Mouse (Mus musculus) liver, embryonic 13.5 days (tissue): ENCODE results near the gene Ssx2ip. TPM values are rescaled to one million over a fixed set of nuclear protein-coding genes. Genes with fewer than 3 reads are reported as not detected.
A peak's percentile ranks its signal among the peaks of the same experiment; 100 is the strongest.

Experiments
- ATAC-seq: fragments of 200-750 bp; cut with Nextera tagmentation; 2 replicates; pipeline ENCODE4 v1.8.0; 2017; ENCODE audit warnings: low read depth, mild to moderate bottlenecking, moderate number of reproducible peaks, moderate library complexity
- DNase-seq: peaks from one replicate; pipeline ENCODE4 v3.0.0; 2022
- H3K27ac ChIP-seq: fragments of 300-500 bp; sonication (generic); 2 replicates; pipeline ENCODE4 v1.5.1; 2015; ENCODE audit warnings: moderate library complexity, mild to moderate bottlenecking, inconsistent platforms
- H3K27me3 ChIP-seq: fragments of 300-500 bp; sonication (generic); 2 replicates; pipeline ENCODE4 v1.6.1; 2015; ENCODE audit warnings: mild to moderate bottlenecking, inconsistent platforms
- H3K36me3 ChIP-seq: fragments of 300-500 bp; sonication (generic); 2 replicates; pipeline ENCODE4 v1.6.1; 2015; ENCODE audit warnings: mild to moderate bottlenecking, inconsistent platforms
- H3K4me1 ChIP-seq: fragments of 300-500 bp; sonication (generic); replicated peaks from 2 replicates; pipeline ENCODE4 v1.6.1; 2015; ENCODE audit warnings: inconsistent platforms
- H3K4me2 ChIP-seq: fragments of 300-500 bp; sonication (generic); 2 replicates; pipeline ENCODE4 v1.6.1; 2015; ENCODE audit warnings: inconsistent platforms, mild to moderate bottlenecking, moderate library complexity
- H3K4me3 ChIP-seq: fragments of 300-500 bp; sonication (generic); replicated peaks from 2 replicates; pipeline ENCODE4 v1.5.1; 2015; ENCODE audit warnings: mild to moderate bottlenecking, inconsistent platforms
- H3K9ac ChIP-seq: fragments of 300-500 bp; sonication (generic); 2 replicates; pipeline ENCODE4 v1.6.1; 2015; ENCODE audit warnings: mild to moderate bottlenecking, inconsistent platforms
- H3K9me3 ChIP-seq: fragments of 300-500 bp; sonication (generic); replicated peaks from 2 replicates; pipeline ENCODE4 v1.6.1; 2016; ENCODE audit warnings: inconsistent platforms
- WGBS: fragments of 180-500 bp; shearing (Covaris S2); methylation state at CpG from one replicate; pipeline ENCODE4 v1.1.7; 2015; ENCODE audit not compliant: insufficient replicate concordance; 5-methylcytosine and 5-hydroxymethylcytosine counted together
- polyA plus RNA-seq: library from polyadenylated mRNA; unstranded; fragments of >200 nt; fragmentation: Nextera tagmentation; extraction: Ambion mirVana; gene quantifications from 2 replicates; pipeline ENCODE4 v1.2.1, GENCODE M21; 2015

Ssx2ip gene
- polyA plus RNA-seq = 105 and 130 TPM in 2 replicates

DNA sequence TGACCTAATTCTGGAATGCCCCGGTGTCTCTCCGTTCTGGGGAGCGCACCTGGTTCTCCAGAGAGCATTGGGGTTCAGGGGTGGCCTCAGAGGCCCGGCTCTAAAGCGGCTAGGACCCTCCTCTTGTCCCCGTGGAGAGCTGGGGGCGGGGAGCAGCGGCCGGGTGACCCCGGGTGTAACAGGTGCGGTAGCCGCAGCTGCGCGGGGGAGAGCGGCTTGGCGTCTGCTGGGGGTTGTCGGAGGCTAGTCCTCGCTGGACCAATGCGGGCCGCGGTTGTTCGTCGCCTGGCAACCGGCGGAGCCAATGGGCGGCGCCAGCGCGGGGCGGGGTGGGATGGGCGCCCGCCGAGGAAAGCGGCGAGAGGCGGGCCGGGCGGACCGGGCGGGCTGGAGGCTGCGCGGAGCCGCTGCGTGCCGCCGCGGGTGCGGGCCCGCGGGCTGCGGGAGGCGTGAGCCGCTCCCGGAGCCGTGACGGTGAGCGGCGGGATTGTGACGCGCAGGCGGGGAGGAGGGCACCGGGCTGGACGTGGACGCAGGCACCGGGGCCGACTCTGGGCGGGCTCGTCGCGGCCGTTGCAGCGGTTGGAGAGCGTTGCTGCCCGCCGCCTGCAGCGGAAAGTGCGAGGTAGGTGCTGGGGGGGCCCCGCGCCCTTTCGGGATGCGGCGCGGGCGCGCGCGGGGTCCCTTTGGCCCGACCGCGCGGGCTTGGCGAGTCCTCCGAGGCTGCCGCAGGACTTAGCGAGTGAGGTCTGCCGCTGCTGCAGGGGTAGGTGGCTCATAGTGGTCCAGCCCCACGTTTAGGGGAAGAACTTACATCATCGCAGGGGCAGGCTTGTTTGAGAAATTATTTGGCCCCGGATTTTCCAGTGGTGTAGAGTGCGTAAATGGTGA is at the start of gene Ssx2ip:
Ssx2ip (plus strand) TSS at position 332 of the 891 bp plus-strand sequence.
- H3K27me3 ChIP-seq = no peaks in the 10 kb centered on the region
- peak within 1 kb of the TSS; percentile 96 for H3K27ac ChIP-seq
- H3K9me3 ChIP-seq = no peaks in the 10 kb centered on the region
- H3K4me2 ChIP-seq = peak within 1 kb of the TSS; percentile 97
- H3K4me3 ChIP-seq = peak within 1 kb of the TSS; percentile 92
- under 1% methylated on average over 97 of the region's 100 CpGs for WGBS
- peaks cover 52% of the 10 kb centered on the region for H3K4me1 ChIP-seq
- peak; percentile 94 for DNase-seq
- peak within 1 kb of the TSS; percentile 99 for H3K9ac ChIP-seq
- peaks cover 33% of the 10 kb centered on the region for H3K36me3 ChIP-seq
- peak; percentile 92 for ATAC-seq

DNA sequence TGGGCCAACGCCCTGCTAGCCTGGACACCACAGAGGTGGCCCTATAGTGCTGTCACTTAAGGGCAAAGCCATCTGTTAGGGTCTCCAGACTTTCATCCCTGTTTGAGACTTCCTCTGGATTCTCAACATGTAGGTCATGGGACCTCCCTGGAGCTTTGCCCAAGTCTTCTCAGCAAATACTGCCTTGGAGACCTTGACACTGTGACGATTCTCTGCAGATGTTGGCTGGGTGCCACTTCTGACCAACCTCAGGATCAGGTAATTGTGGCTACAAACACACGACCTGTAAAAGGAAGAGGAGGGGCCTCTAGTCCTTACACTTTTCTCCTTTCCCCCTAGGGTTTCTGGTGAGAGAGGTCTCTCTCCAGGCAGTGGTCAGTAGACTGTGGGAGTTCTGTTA is 49.3 kb upstream of the Ssx2ip start:
- 61% methylated on average over 3 of the region's 3 CpGs for WGBS
- Histone ChIP-seq H3K4me3 (no peak overlapping the region), H3K9ac (no peak overlapping the region), H3K27ac (no peak overlapping the region), H3K4me1 (no peaks in the 10 kb centered on the region), H3K4me2 (no peak overlapping the region), H3K9me3 (no peaks in the 10 kb centered on the region), H3K36me3 (no peaks in the 10 kb centered on the region), H3K27me3 (no peaks in the 10 kb centered on the region)
- no peak for DNase-seq
- no peak for ATAC-seq

DNA sequence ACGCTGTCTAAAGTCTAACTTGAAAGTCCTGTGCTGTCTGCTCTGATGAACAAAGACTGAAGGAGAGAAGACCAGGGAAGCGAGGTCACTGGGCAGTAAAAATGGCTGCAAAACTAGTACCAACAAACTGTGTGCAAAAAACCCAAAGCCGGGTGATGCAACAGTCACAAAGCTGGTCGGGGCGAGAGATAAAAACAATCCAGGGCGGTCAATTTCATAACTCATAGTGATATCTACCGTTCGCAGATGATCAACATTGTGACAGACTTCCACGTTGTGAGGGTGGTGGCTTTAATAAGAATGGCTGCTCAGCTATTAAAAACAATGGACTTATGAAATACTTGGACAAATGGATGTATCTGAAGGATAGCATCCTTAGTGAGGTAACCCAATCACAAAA is 39.0 kb upstream of the Ssx2ip start:
- Histone ChIP-seq H3K4me3 (no peak overlapping the region), H3K36me3 (no peaks in the 10 kb centered on the region), H3K4me2 (no peak overlapping the region), H3K27me3 (no peaks in the 10 kb centered on the region), H3K27ac (no peak overlapping the region), H3K4me1 (peaks cover 5% of the 10 kb centered on the region), H3K9ac (no peak overlapping the region), H3K9me3 (no peaks in the 10 kb centered on the region)
- ATAC-seq = peak; percentile 34; the same call in 1 of the 2 replicates
- 47% methylated on average over 9 of the region's 9 CpGs for WGBS
- DNase-seq = no peak

GRCm38 (mm10) chr3:146367058-146367457 is 37.4 kb upstream of the Ssx2ip start:
- no peaks in the 10 kb centered on the region for H3K27me3 ChIP-seq
- ATAC-seq (no peak), DNase-seq (no peak)
- H3K9me3 ChIP-seq = no peaks in the 10 kb centered on the region
- H3K4me2 ChIP-seq = no peak overlapping the region
- H3K9ac ChIP-seq = no peak overlapping the region
- no peak overlapping the region for H3K27ac ChIP-seq
- 86% methylated on average over 2 of the region's 2 CpGs for WGBS
- H3K4me3 ChIP-seq = no peak overlapping the region
- no peaks in the 10 kb centered on the region for H3K36me3 ChIP-seq
- H3K4me1 ChIP-seq = peaks cover 8% of the 10 kb centered on the region

DNA sequence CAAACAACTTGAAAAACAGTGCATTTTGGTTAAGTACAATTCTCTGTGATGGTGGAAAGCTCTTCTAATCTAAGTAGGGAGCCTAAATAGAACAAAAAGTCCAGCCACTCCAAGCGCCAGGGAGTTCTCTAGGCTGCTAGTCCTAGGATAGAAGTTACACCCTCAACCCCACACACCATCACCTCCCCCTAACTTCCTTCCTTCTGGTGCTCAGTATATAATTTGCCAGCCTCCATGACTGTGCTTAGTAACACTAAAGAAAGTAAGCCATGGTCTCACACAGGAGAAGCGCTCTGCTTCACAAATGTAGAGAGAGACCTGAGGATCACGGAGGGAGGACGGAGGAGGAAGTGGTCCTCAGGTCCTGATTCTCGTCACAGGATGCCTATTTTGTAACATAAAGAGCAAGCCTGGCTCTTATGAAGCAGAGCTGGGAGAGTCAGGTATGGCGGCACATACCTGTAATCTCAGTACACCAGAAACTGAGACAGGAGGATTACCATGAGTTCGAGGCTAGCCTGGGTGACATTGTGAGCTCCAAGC is 33.8 kb upstream of the Ssx2ip start:
- WGBS = 74% methylated on average over 7 of the region's 7 CpGs
- Histone ChIP-seq H3K27ac (no peak overlapping the region), H3K36me3 (no peaks in the 10 kb centered on the region), H3K9me3 (no peaks in the 10 kb centered on the region), H3K4me3 (no peak overlapping the region), H3K4me2 (no peak overlapping the region), H3K27me3 (no peaks in the 10 kb centered on the region), H3K4me1 (peaks cover 17% of the 10 kb centered on the region), H3K9ac (no peak overlapping the region)
- no peak for ATAC-seq
- DNase-seq = no peak

- ATAC-seq = no peak
- H3K9me3 ChIP-seq = no peaks in the 10 kb centered on the region
- 71% methylated on average over 5 of the region's 5 CpGs for WGBS
- H3K4me1 ChIP-seq = peaks cover 23% of the 10 kb centered on the region
- no peak for DNase-seq
- no peak overlapping the region for H3K9ac ChIP-seq
- no peak overlapping the region for H3K27ac ChIP-seq
- H3K27me3 ChIP-seq = no peaks in the 10 kb centered on the region
- H3K4me3 ChIP-seq = no peak overlapping the region
- H3K36me3 ChIP-seq = no peaks in the 10 kb centered on the region
- H3K4me2 ChIP-seq = no peak overlapping the region
These were observed 33.2 kb upstream of the Ssx2ip start for GRCm38 (mm10) chr3:146371201-146371600.

DNA sequence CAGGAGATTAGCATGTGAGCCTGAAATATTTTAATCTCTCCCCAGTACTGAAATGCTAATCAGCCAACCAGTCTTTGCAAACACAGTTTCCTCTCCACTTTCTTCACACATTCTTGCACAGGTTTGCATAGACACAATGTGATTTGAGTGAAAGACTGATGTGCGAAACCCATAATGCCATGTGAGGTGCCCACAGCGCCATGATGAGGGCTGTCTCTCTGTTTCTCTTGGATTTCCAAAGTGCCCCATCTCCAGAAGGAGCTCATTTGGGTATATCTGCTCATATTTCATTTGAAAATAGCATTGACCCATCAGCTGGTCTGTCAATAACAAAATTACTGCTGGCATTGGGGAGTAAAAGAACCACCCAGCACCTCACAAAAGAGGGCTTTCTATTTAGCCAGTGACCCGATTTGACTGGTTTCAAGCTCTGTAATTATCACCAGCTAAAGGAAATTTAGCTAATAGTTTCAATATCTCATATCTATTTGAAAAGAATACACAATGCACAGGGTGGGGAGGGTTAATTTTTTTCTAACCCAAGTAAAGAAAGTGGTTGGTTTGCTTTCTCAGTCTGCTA is 29.8 kb upstream of the Ssx2ip start:
- peaks cover 57% of the 10 kb centered on the region for H3K4me1 ChIP-seq
- no peak for ATAC-seq

DNA sequence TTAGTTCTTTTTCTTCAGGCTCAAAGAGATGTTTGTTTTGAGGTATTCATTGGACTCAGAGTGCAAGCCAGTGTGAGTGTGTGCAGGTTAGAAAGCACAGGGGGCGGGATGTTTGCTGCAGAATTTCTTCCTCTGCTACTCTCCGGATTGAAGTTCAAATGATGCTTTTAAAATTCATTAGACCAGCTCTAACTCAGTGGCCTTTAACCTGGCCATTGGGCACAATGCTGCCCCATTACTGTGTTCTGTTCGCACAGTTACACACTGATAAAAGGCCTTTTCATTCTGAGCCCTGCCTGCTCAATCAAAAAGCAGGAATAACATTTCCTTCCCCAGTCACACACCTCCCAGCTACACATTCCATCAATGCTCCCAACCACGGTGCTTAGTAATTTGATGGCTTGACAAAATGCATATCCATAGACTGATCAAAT is 29.2 kb upstream of the Ssx2ip start:
- Histone ChIP-seq H3K27ac (peak overlapping the region; percentile 94), H3K36me3 (no peaks in the 10 kb centered on the region), H3K27me3 (no peaks in the 10 kb centered on the region), H3K9ac (no peak overlapping the region), H3K4me2 (no peak overlapping the region), H3K4me1 (peaks cover 63% of the 10 kb centered on the region), H3K9me3 (no peaks in the 10 kb centered on the region), H3K4me3 (no peak overlapping the region)
- ATAC-seq = no peak
- 75% methylated on average over 4 of the region's 4 CpGs for WGBS
- no peak for DNase-seq

More for the DNA sequence above, 29.8 kb upstream of the Ssx2ip start:
- Histone ChIP-seq H3K27ac (peak overlapping the region; percentile 94), H3K9ac (no peak overlapping the region), H3K36me3 (no peaks in the 10 kb centered on the region), H3K4me2 (no peak overlapping the region), H3K27me3 (no peaks in the 10 kb centered on the region), H3K9me3 (no peaks in the 10 kb centered on the region), H3K4me3 (no peak overlapping the region)
- DNase-seq = no peak
- 82% methylated on average over 3 of the region's 3 CpGs for WGBS

GRCm38 (mm10) chr3:146376337-146377130 is 27.9 kb upstream of the Ssx2ip start:
- Histone ChIP-seq H3K27ac (peak overlapping the region; percentile 94), H3K4me2 (peak overlapping the region; percentile 52), H3K9ac (peak overlapping the region; percentile 49), H3K4me1 (peaks cover 76% of the 10 kb centered on the region), H3K27me3 (no peaks in the 10 kb centered on the region), H3K4me3 (peak overlapping the region; percentile 12), H3K9me3 (no peaks in the 10 kb centered on the region), H3K36me3 (no peaks in the 10 kb centered on the region)
- DNase-seq = peak; percentile 78
- 59% methylated on average over 15 of the region's 15 CpGs for WGBS
- ATAC-seq = peak; percentile 98

GRCm38 (mm10) chr3:146377216-146377615 is 27.2 kb upstream of the Ssx2ip start:
- H3K4me2 ChIP-seq = peak overlapping the region; percentile 52
- peak overlapping the region; percentile 94 for H3K27ac ChIP-seq
- no peaks in the 10 kb centered on the region for H3K36me3 ChIP-seq
- no peaks in the 10 kb centered on the region for H3K9me3 ChIP-seq
- H3K9ac ChIP-seq = peak overlapping the region; percentile 49
- no peak for DNase-seq
- no peak for ATAC-seq
- no peak overlapping the region; the same call in 1 of the 2 replicates for H3K4me3 ChIP-seq
- 67% methylated on average over 5 of the region's 5 CpGs for WGBS
- no peaks in the 10 kb centered on the region for H3K27me3 ChIP-seq
- H3K4me1 ChIP-seq = peaks cover 78% of the 10 kb centered on the region

GRCm38 (mm10) chr3:146378753-146379152 is 25.7 kb upstream of the Ssx2ip start:
- Histone ChIP-seq H3K9ac (peak overlapping the region; percentile 16), H3K4me3 (no peak overlapping the region), H3K27me3 (no peaks in the 10 kb centered on the region), H3K36me3 (no peaks in the 10 kb centered on the region), H3K9me3 (0 out of 2 replicates have a peak, but pooled peaks cover 6% of the 10 kb centered on the region), H3K27ac (peak overlapping the region; percentile 94), H3K4me1 (peaks cover 78% of the 10 kb centered on the region), H3K4me2 (no peak overlapping the region)
- WGBS = 59% methylated on average over 8 of the region's 8 CpGs
- ATAC-seq (no peak), DNase-seq (no peak)
